Mouse (Mus musculus): ENCODE data around the gene Urah.

Urah gene

DNA sequence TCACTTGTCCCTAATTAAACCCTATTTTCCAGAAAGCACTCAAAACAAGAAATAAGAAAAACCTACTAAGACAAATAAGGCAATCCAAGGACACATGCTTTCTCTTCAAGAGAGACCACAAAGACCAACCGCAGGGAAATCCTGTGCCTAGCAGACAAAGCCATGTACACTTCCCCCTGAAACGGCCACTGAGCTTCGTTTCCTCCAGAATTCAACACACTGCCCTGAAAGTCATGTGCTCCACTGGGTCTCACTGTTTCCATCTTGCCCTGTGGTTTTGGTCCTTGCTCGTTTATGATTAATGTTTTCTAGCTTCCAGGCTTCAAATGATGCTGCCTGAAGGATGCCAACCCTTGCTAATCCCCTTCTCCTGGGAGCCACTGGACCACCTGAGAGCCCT lies 39.4 kb downstream of the Urah start:
- in situ Hi-C loops (cut with MboI, MseI): no loop called here

DNA sequence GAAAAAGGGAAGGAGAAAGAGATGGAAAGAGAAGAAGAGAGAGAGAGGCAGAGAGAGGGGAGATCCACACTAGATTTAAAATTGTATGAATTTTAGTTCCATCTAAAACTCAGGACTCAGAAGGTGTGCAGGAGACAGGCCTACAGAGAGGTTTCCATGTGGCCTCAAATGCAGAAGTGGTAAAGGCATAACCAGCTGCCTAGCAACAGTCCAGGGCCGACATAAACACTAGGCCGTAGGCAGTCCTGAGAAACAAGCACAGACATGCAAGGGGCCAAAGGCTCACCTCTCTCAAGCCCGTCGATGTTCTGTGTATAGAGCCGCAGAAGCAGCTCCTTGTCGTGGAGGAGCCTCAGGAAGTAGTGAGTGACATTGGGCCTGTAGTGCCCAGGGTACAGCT lies 42.5 kb downstream of the Urah start:
- in situ Hi-C loops (cut with MboI, MseI): no loop called here

GRCm38 (mm10) chr7:140879355-140879754 lies 44.5 kb downstream of the Urah start:
- in situ Hi-C loops (cut with MboI, MseI): no loop called here

GRCm38 (mm10) chr7:140880419-140880818 lies 45.6 kb downstream of the Urah start:
- in situ Hi-C loops (cut with MboI, MseI): loop anchor here (10.0 kb wide), 1 partner anchor 746 kb away; the partner anchor contains the start of gene Mtg1

GRCm38 (mm10) chr7:140880865-140881515 lies 46.2 kb downstream of the Urah start:
- in situ Hi-C loops (cut with MboI, MseI): loop anchor here (10.0 kb wide), 1 partner anchor 746 kb away; the partner anchor contains the start of gene Mtg1

DNA sequence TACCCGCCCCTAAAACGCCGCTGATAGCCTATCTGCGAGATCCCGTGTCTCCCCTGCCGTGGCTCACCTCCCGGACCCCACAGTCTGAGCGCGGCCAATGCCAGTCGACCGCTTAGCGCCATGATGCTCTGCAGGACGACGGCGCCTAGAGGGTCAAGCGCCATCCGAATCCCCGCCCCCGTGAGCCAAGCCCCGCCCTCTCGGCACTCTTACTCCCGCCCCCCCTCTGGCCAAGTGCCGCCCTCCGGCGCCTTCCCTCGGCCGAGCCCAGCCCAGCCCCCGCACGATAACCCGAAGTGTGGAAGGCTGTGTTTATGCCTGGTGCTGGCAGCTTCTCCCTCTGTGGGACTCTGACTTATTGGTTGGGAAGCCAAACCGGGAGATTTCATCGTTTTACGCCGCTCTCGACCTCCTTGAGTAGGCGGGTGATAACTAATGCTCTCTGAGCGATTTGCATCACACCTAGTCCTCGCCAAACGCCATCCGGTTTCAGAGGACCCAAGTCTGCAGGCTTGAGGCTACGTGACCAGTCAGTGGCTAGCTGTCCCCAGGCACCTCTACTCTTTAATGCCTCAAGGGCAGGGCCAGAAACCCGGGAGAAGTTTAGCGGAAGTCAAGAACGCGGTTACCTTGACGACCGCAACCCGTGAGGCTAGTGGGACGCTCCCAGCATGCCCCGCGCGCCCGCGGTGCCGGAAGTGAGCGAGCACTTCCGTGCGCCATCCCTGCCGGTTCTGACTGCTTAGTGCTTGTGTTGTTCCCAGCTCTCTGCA lies 47.1 kb downstream of the Urah start, which contains the start of the genes Psmd13 and Sirt3:
TSS of gene Psmd13 (plus strand) at position 273 of the 773 bp plus-strand sequence.
TSS of gene Sirt3 (minus strand) at position 614 of the 773 bp plus-strand sequence.
- in situ Hi-C loops (cut with MboI, MseI): loop anchor here (10.0 kb wide), 1 partner anchor 747 kb away; the partner anchor contains the start of gene Mtg1

DNA sequence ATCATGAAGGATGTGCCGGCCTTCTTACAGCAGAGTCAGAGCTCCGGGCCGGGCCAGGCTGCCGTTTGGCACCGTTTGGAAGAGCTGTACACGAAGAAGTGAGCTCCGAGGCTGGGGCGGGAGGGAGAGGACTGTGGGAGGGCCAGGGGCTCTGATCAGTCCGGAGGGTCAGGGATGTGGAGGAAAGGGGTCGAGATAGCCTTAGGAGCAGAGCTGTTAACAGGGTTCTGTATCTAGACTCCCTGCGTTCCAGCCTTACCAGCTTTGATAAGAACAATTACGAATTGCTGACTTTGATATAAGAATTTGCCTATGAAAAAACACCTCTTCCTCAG lies 47.6 kb downstream of the Urah start:
- in situ Hi-C loops (cut with MboI, MseI): loop anchor here (10.0 kb wide), 1 partner anchor 748 kb away; the partner anchor contains the start of gene Mtg1

All from regulatory T cell (primary cell).